Mouse (Mus musculus): ENCODE results near the gene Ppp2r5b.

The Ppp2r5b gene

DNA sequence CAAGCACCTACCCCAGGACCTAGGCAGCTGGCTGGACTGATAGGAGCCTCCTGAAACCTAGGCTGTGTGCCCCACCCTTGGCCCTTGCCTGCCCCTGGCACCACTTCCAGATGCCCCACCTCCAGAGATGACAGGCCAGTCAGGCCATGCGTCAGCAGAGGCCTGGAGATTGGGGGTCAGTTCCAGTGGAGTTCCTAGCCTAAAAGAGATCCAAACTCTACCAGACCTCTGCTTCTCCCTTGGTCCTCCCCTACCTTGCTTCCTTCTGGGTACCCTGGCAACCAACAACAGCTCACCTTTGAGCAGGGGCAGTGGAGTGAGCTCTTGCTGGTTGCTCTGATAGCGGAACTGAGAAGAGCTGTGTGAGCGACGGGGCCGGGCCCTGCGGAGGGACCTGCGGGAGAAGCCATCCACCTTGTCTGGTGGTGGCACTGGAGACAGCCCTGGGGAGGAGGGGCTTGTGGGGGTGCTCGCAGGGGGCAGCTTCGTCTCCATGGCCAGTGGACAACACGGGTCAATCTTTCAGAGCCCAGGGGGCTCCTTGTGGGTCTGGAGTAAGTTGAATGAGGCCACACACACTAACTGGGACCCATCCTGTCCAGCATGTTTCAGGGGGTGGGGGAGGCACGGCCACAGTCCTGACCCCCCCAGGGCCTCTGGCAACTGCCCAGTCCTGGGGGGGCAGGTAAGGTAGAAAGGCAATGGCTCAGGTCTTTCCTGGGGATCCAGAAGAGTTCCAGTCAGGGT is 1.2 kb downstream of the Ppp2r5b start:
- DNase-seq (ENCODE audit: low spot score): no peak

DNA sequence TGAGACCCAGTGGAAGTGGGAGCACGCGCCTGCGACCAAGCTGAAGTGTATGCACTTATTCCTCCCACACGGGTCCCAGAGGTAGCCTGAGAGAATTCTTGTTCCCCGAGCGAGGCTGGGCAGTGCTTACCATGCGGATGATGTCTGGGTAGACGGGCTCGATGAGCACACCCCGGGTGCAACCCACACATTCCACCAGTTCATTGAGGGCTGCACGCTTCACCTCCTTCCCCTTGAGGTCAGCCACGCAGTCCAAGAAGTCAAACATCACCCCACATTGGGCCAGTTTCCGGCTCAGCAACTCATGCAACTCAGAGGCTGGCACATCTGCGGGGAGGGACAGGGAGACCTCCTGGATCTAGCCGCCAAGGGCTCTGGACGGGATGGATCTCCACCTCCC is 2.0 kb downstream of the Ppp2r5b start:
- no peak for DNase-seq (ENCODE audit: low spot score)

DNA sequence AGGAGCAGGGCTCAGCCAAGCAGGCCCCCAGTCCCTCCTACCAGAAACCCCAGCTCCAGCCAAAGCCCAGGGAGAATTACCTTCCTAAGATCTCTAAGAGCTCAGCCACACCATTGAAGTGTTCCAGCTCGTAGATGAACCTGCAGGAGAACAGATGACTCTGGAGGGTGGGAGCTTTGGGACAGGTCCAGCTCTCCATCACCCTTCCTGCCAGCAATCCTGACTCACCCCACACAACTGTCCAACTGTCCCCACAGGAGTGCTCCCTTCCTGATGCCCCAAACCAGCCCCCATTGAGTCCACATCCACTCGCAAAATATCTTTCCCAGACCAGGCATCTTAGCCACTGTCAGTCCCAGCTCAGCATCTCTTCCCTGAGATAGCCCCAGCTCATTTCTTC is 4.6 kb downstream of the Ppp2r5b start:
- no peak for DNase-seq (ENCODE audit: low spot score)

DNA sequence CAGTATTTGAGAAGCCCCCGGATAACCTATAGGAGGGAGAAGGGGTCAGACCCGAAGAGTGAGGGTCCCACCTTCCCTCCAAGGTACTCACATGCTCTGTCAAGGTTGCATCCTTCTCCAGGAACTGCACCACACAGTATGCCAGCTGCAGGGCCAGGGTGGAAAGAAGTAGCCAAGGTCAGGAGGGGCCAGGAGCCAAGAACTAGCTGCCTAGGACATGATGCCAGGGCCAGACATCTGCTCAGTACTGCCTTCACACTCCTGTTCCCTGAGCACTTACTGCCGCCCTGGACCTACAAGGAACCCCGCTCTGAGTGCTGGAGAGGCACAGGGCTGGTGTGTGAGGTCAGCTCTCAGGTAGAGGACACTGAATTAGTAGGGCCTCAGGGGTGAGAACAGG is 5.3 kb downstream of the Ppp2r5b start:
- DNase-seq (ENCODE audit: low spot score): no peak

DNA sequence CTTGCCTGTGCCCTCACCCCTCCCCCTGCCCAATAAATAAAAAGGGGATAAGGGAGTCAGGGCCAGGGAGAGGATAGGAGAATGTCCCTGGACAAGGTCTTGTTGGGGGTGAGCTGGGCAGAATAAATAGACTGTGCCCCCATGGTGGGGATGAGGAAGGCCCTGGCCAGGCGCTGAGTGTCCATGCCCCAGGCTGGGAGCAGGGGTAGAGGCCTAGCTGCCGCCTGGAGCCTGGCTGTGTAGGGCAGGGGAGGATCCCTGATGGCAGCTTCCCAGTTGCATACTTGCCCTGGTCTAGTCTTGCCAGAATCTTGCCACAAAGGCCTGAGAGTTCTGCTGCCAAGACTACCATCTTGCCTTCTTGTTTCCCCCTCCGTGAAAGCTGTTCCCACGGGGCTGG is 7.8 kb downstream of the Ppp2r5b start:
- no peak for DNase-seq (ENCODE audit: low spot score)

DNA sequence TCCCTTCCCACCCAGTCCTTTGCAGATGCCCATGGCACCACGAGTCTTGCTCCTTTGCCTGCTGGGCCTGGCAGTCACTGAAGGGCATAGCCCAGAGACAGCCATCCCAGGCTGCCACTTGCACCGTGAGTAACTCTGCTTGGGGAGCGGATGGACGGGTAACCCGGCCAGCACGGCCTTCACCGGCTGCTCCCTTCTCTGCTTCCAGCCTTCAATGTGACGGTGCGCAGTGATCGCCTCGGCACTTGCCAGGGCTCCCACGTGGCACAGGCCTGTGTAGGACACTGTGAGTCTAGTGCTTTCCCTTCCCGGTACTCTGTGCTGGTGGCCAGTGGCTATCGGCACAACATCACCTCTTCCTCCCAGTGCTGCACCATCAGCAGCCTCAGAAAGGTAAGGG is 8.9 kb downstream of the Ppp2r5b start:
- DNase-seq (ENCODE audit: low spot score): no peak

DNA sequence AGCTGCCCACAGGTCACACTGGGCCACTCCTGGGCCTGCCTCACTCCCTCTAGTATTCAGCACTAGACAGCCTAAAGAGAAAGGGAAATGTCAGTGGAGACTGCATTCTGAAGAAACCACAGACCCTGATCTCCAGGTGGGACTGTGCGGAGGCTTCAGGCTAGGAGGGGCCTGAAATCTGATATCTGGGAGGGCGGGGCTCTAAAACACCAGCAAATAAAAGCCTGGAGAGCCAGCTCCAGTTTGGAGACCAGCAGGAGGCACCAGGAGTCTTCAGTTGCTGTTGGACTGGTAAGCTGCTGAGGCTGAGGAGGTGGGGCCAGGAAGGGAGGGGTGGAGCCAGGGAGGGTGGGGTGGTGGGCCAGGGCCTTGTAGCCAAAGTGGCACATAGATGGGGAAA is 9.5 kb downstream of the Ppp2r5b start, which contains the start of gene Gpha2:
Gene Gpha2, plus strand, starts transcription at position 246 of the 400 bp plus-strand sequence.
- DNase-seq (ENCODE audit: low spot score): no peak

DNA sequence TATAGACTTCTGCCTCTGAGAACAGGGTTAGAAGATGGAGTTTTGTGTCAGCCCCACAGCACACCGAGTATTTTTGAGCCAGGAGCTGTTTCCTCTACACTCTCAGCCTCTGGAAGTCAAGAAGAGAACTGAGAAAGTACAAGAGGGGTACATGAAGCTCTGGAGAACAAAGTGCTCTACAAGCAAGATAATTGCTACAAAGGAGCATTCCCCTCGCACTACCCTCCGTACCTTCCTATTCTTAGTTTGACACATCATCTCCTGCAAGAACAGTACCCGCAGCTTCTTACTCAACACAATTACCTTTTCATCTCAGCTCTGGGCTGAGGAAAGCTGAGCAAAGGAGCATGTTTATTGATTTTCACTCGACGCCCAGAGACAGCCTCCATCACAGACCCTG is 17.1 kb downstream of the Ppp2r5b start:
- DNase-seq (ENCODE audit: low spot score): no peak

DNA sequence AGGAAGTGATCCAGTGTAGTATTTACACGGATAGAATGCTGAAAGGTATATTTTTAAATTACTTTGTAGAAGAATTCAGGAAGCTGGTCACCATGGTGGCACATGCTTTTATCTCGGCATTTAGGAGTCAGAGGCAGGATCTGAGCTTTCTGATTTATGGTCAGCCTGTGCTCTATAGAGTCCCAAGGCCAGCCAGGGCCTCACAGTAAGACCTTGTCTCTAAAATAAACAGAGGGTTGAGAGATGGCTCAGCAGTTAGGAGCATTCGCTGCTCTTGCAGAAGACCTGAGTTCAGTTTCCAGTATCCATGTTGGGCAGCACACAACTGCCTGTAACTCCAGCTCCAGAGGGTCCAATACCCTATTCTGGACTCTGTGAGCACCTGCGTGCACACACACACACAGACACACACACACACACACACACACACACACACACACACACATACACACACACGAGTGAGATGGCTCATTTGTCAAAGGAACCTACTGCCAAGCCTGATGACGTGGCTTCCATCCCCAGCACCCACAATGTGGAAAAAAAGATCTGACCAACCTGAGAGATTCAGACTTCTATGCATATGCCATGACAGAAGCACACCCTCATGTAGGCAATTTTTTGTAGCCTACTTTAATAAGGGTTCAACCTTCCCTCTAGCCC is 19.5 kb downstream of the Ppp2r5b start:
- no peak for DNase-seq (ENCODE audit: low spot score)

DNA sequence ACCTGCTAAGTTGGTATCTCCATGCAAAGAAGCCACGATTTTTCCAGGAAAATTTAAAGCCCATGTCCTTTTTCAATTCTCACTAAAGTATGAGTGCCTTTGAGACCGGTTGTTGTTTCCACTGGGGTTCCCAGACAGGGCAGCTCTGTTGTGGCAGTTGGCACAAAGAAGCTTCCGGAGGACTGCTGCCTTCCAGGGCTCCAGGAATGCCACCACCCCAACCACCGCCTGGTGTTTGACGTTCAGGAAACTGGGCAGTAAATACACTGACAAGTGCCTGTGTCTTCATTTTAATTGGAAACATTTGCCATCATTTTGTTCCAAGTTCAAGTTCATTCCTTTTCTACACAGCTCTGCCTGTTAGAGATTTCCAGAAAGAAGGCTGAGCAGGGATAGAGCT is 29.0 kb downstream of the Ppp2r5b start:
- DNase-seq (ENCODE audit: low spot score): no peak

DNA sequence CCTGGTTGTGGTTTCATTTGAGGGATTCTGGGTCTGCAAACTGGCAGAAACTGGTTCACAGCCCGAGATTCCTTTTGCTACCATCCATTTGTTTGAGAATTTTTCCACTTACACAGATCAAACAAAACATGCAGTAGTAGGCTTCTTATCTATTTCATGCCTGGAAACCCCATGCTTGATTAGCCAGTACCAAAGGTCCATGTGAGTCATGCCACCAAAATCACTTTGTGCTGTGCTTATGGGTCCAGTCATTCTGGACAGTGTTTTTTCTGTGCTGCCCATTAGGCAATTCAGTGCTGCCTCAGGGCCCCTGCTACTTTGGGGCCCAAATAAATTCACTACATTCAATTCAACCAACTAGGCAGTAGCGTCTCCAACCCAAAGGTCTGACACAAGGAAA is 31.4 kb downstream of the Ppp2r5b start:
- DNase-seq (ENCODE audit: low spot score): no peak

DNA sequence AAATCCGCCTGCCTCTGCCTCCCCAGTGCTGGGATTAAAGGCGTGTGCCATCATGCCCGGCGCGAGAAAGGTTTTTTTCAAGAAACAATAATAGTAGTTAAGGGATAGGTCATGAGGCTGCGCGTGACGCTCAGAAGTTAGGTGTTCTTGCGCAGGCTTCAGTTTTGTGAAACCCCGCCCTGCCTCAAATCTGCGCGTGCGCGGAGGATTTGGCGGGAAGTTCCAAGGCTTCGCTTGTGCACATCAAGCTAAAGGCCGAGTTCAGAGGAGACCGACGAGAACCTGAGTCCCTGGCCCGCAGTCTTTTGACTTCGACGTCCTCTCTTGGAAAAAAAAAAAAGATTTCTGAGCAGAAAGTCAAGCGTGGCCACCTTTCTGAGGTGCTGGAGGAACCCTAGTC is 51.5 kb downstream of the Ppp2r5b start, which contains the start of gene Majin:
Gene Majin, plus strand, starts transcription at position 258 of the 400 bp plus-strand sequence.
- DNase-seq (ENCODE audit: low spot score): no peak

DNA sequence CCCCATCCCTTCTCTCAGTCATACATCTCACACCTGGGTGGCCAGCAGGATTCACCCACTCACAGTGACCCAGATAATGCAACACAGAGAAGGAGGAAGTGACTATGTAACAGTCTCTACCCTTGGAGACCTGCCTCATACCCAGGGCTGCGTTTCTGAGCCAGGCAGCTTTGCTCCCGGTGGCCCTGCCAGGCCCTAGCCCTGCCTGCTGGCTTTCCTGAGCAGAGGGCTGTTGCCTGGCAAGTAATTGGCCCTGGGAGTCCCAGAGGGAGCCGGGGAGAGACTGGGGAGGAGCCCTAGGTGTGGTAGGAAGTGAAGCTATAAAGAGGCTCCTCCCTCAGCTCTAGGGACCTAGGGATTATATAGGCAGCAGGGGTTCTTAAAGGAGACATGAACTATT is 53.1 kb downstream of the Ppp2r5b start:
- no peak for DNase-seq (ENCODE audit: low spot score)

DNA sequence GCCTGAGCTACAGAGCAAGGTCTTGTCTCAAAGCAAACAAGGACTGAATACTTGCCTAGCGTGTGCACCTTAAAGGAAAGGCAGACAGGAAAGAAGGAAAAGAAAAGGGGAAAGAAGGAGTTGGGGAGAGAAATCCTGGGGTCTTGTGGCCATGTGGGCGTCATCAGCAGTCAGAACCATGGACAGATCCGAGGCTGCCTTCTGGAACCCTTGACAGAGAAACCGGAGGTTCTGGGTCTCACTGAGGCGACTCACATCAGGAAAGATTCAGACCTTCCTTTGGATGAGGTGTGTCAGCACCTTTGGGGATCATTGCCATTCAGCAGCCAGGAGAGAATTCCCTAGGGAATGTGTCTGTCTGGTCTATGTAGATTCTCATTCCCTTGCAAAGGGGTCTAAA is 54.0 kb downstream of the Ppp2r5b start:
- DNase-seq (ENCODE audit: low spot score): peak; percentile 11

DNA sequence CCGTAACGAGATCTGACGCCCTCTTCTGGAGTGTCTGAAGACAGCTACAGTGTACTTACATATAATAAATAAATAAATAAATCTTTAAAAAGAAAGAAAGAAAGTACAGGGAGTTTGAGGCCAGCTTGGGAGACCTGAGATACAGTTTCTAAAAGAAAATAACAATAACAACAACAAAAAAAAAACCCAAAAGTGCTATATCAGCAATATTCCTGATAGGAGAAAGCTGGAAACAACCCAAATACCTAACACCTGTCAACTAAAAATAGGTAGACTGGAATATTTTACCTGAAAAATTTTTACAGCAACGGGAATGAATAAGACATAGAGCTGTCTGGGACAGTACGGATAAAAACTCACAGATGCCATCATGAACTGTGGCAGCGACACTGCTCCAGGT is 56.9 kb downstream of the Ppp2r5b start:
- no peak for DNase-seq (ENCODE audit: low spot score)

Measured in c-Kit-positive CD71-positive TER-119-positive erythroid progenitor cells, embryonic 14.5 days (primary cell).